Mouse (Mus musculus): Measurements from ENCODE around the gene Skiv2l. TPM values are rescaled to one million over a fixed set of nuclear protein-coding genes. Genes with fewer than 3 reads are reported as not detected.
"Not testable (repeated sequence)": the region's sequence is repeated elsewhere in the genome, so short reads cannot be mapped to it uniquely, and the experiment has no call there.

The Skiv2l gene
- polyA plus RNA-seq, 1 experiment from 2014 or later = 24.3 TPM

- H3K9ac ChIP-seq (ENCODE audit: low read depth, low read length); H3K4me1 ChIP-seq (ENCODE audit: control insufficient read depth, insufficient read depth, low read length); H3K27me3 ChIP-seq (ENCODE audit: control insufficient read depth, insufficient read depth, low read length); H3K4me2 ChIP-seq; H3K36me3 ChIP-seq (ENCODE audit: control insufficient read depth, insufficient read depth, low read length); ATAC-seq (replicated peaks; ENCODE audit: insufficient number of reproducible peaks, low FRiP score, low TSS enrichment); H3K9me3 ChIP-seq (replicated peaks; ENCODE audit: control insufficient read depth, low read length); H3K27ac ChIP-seq (ENCODE audit: low read depth, low read length); H3K4me3 ChIP-seq (ENCODE audit: low read depth, low read length): not testable (repeated sequence)
- 81% methylated on average over 16 of the region's 16 CpGs for WGBS (ENCODE audit: insufficient replicate concordance)
Observed at GRCm38 (mm10) chr17:34800781-34801305, 49.2 kb downstream of the Skiv2l start.

- 80% methylated on average over 4 of the region's 4 CpGs for WGBS (ENCODE audit: insufficient replicate concordance)
- H3K36me3 ChIP-seq (ENCODE audit: control insufficient read depth, insufficient read depth, low read length) = no peaks in the 10 kb centered on the region
- no peak for ATAC-seq (replicated peaks; ENCODE audit: insufficient number of reproducible peaks, low FRiP score, low TSS enrichment)
- H3K27ac ChIP-seq (ENCODE audit: low read depth, low read length) = no peak overlapping the region
- no peaks in the 10 kb centered on the region for H3K9me3 ChIP-seq (replicated peaks; ENCODE audit: control insufficient read depth, low read length)
- H3K4me1 ChIP-seq (ENCODE audit: control insufficient read depth, insufficient read depth, low read length) = no peaks in the 10 kb centered on the region
- no peak overlapping the region for H3K4me3 ChIP-seq (ENCODE audit: low read depth, low read length)
- H3K27me3 ChIP-seq (ENCODE audit: control insufficient read depth, insufficient read depth, low read length) = no peaks in the 10 kb centered on the region
- no peak overlapping the region for H3K4me2 ChIP-seq
- no peak overlapping the region for H3K9ac ChIP-seq (ENCODE audit: low read depth, low read length)
Observed at GRCm38 (mm10) chr17:34799531-34799925, 50.5 kb downstream of the Skiv2l start.

GRCm38 (mm10) chr17:34798866-34799530 lies 51.0 kb downstream of the Skiv2l start:
- 86% methylated on average over 14 of the region's 17 CpGs for WGBS (ENCODE audit: insufficient replicate concordance)

GRCm38 (mm10) chr17:34798071-34798470 lies 51.9 kb downstream of the Skiv2l start:
- not testable (repeated sequence) for H3K9ac ChIP-seq (ENCODE audit: low read depth, low read length); H3K4me2 ChIP-seq; H3K4me3 ChIP-seq (ENCODE audit: low read depth, low read length); H3K9me3 ChIP-seq (replicated peaks; ENCODE audit: control insufficient read depth, low read length); H3K4me1 ChIP-seq (ENCODE audit: control insufficient read depth, insufficient read depth, low read length); H3K27me3 ChIP-seq (ENCODE audit: control insufficient read depth, insufficient read depth, low read length); H3K27ac ChIP-seq (ENCODE audit: low read depth, low read length); ATAC-seq (replicated peaks; ENCODE audit: insufficient number of reproducible peaks, low FRiP score, low TSS enrichment); H3K36me3 ChIP-seq (ENCODE audit: control insufficient read depth, insufficient read depth, low read length)
- WGBS (ENCODE audit: insufficient replicate concordance) = 74% methylated on average over 6 of the region's 7 CpGs

More at GRCm38 (mm10) chr17:34798866-34799530, 51.0 kb downstream of the Skiv2l start:
- Histone ChIP-seq H3K27ac (ENCODE audit: low read depth, low read length) (no peak overlapping the region), H3K27me3 (ENCODE audit: control insufficient read depth, insufficient read depth, low read length) (no peaks in the 10 kb centered on the region), H3K9me3 (replicated peaks; ENCODE audit: control insufficient read depth, low read length) (no peaks in the 10 kb centered on the region), H3K36me3 (ENCODE audit: control insufficient read depth, insufficient read depth, low read length) (no peaks in the 10 kb centered on the region), H3K4me2 (no peak overlapping the region), H3K4me1 (ENCODE audit: control insufficient read depth, insufficient read depth, low read length) (no peaks in the 10 kb centered on the region), H3K9ac (ENCODE audit: low read depth, low read length) (no peak overlapping the region), H3K4me3 (ENCODE audit: low read depth, low read length) (no peak overlapping the region)
- ATAC-seq (replicated peaks; ENCODE audit: insufficient number of reproducible peaks, low FRiP score, low TSS enrichment) = no peak

GRCm38 (mm10) chr17:34797211-34797995 lies 52.6 kb downstream of the Skiv2l start:
- not testable (repeated sequence) for H3K9ac ChIP-seq (ENCODE audit: low read depth, low read length); ATAC-seq (replicated peaks; ENCODE audit: insufficient number of reproducible peaks, low FRiP score, low TSS enrichment); H3K36me3 ChIP-seq (ENCODE audit: control insufficient read depth, insufficient read depth, low read length); H3K4me3 ChIP-seq (ENCODE audit: low read depth, low read length); H3K27me3 ChIP-seq (ENCODE audit: control insufficient read depth, insufficient read depth, low read length); H3K27ac ChIP-seq (ENCODE audit: low read depth, low read length); H3K4me2 ChIP-seq; H3K4me1 ChIP-seq (ENCODE audit: control insufficient read depth, insufficient read depth, low read length); H3K9me3 ChIP-seq (replicated peaks; ENCODE audit: control insufficient read depth, low read length)
- 77% methylated on average over 10 of the region's 10 CpGs for WGBS (ENCODE audit: insufficient replicate concordance)

- no peak for ATAC-seq (replicated peaks; ENCODE audit: insufficient number of reproducible peaks, low FRiP score, low TSS enrichment)
- H3K4me2 ChIP-seq = no peak overlapping the region
- WGBS (ENCODE audit: insufficient replicate concordance) = 68% methylated on average over 8 of the region's 8 CpGs
Observed at GRCm38 (mm10) chr17:34796311-34797140, 53.5 kb downstream of the Skiv2l start.

GRCm38 (mm10) chr17:34795633-34796032 lies 54.4 kb downstream of the Skiv2l start:
- Histone ChIP-seq H3K4me3 (ENCODE audit: low read depth, low read length) (no peak overlapping the region), H3K4me2 (no peak overlapping the region), H3K9me3 (replicated peaks; ENCODE audit: control insufficient read depth, low read length) (no peaks in the 10 kb centered on the region), H3K36me3 (ENCODE audit: control insufficient read depth, insufficient read depth, low read length) (no peaks in the 10 kb centered on the region), H3K27ac (ENCODE audit: low read depth, low read length) (no peak overlapping the region), H3K27me3 (ENCODE audit: control insufficient read depth, insufficient read depth, low read length) (no peaks in the 10 kb centered on the region), H3K4me1 (ENCODE audit: control insufficient read depth, insufficient read depth, low read length) (no peaks in the 10 kb centered on the region), H3K9ac (ENCODE audit: low read depth, low read length) (no peak overlapping the region)
- no peak for ATAC-seq (replicated peaks; ENCODE audit: insufficient number of reproducible peaks, low FRiP score, low TSS enrichment)
- WGBS (ENCODE audit: insufficient replicate concordance) = 52% methylated on average over 9 of the region's 9 CpGs

More at GRCm38 (mm10) chr17:34796311-34797140, 53.5 kb downstream of the Skiv2l start:
- no peaks in the 10 kb centered on the region for H3K9me3 ChIP-seq (replicated peaks; ENCODE audit: control insufficient read depth, low read length)
- no peak overlapping the region for H3K9ac ChIP-seq (ENCODE audit: low read depth, low read length)
- H3K36me3 ChIP-seq (ENCODE audit: control insufficient read depth, insufficient read depth, low read length) = no peaks in the 10 kb centered on the region
- H3K27ac ChIP-seq (ENCODE audit: low read depth, low read length) = no peak overlapping the region
- H3K4me1 ChIP-seq (ENCODE audit: control insufficient read depth, insufficient read depth, low read length) = no peaks in the 10 kb centered on the region
- H3K4me3 ChIP-seq (ENCODE audit: low read depth, low read length) = no peak overlapping the region
- no peaks in the 10 kb centered on the region for H3K27me3 ChIP-seq (ENCODE audit: control insufficient read depth, insufficient read depth, low read length)

- Histone ChIP-seq H3K9ac (ENCODE audit: low read depth, low read length) (no peak overlapping the region), H3K36me3 (ENCODE audit: control insufficient read depth, insufficient read depth, low read length) (no peaks in the 10 kb centered on the region), H3K27ac (ENCODE audit: low read depth, low read length) (no peak overlapping the region), H3K27me3 (ENCODE audit: control insufficient read depth, insufficient read depth, low read length) (no peaks in the 10 kb centered on the region), H3K9me3 (replicated peaks; ENCODE audit: control insufficient read depth, low read length) (no peaks in the 10 kb centered on the region), H3K4me3 (ENCODE audit: low read depth, low read length) (no peak overlapping the region), H3K4me1 (ENCODE audit: control insufficient read depth, insufficient read depth, low read length) (no peaks in the 10 kb centered on the region), H3K4me2 (no peak overlapping the region)
- WGBS (ENCODE audit: insufficient replicate concordance) = 84% methylated on average over 10 of the region's 10 CpGs
- no peak for ATAC-seq (replicated peaks; ENCODE audit: insufficient number of reproducible peaks, low FRiP score, low TSS enrichment)
Observed at GRCm38 (mm10) chr17:34795016-34795415, 55.0 kb downstream of the Skiv2l start.

Data from heart, embryonic 11.5 days (tissue).